Mouse (Mus musculus) bone marrow, adult 2 months (tissue): ENCODE data around the gene Rictor. TPM values are rescaled to one million over a fixed set of nuclear protein-coding genes. Genes with fewer than 3 reads are reported as not detected.
"Not testable (repeated sequence)": the region's sequence is repeated elsewhere in the genome, so short reads cannot be mapped to it uniquely, and the experiment has no call there.

Experiments used
- H3K27ac ChIP-seq: fragments of 200-500 bp; 2 replicates; pipeline ENCODE4 v1.5.1; 2012; ENCODE audit warnings: low read depth, mild to moderate bottlenecking, control low read depth, inconsistent platforms, low read length; ENCODE audit not compliant: control insufficient read depth, poor library complexity, insufficient read depth
- H3K4me1 ChIP-seq: fragments of 200-500 bp; 2 replicates; pipeline ENCODE4 v1.6.1; 2011; ENCODE audit warnings: low read length; ENCODE audit not compliant: control insufficient read depth, insufficient read depth
- H3K4me3 ChIP-seq: fragments of 200-500 bp; replicated peaks from 2 replicates; pipeline ENCODE3; 2011; ENCODE audit warnings: mild to moderate bottlenecking, low read depth, low read length, control low read depth; ENCODE audit not compliant: control insufficient read depth
- CTCF ChIP-seq: fragments of 200-500 bp; IDR thresholded peaks from 2 replicates; pipeline ENCODE4 v1.5.1; 2011; ENCODE audit warnings: low read length, control low read depth; ENCODE audit not compliant: control insufficient read depth, insufficient read depth
- POLR2A ChIP-seq: fragments of 200-500 bp; IDR thresholded peaks from 2 replicates; pipeline ENCODE4 v1.6.1; 2011; ENCODE audit warnings: low read depth, mild to moderate bottlenecking, control low read depth, low read length, borderline replicate concordance; ENCODE audit not compliant: control insufficient read depth
- WGBS: fragments of 180-500 bp; shearing (Covaris S2); methylation state at CpG from one replicate; pipeline ENCODE4 v1.1.7; 2018; 5-methylcytosine and 5-hydroxymethylcytosine counted together
- polyA plus RNA-seq: library from polyadenylated mRNA; stranded (reverse); fragments of >200 nt; gene quantifications from 2 replicates; pipeline ENCODE4 v1.2.4, GENCODE M21; 2011; ENCODE audit warnings: low replicate concordance; ENCODE audit not compliant: missing spikeins, insufficient read depth, insufficient read length

Rictor gene
- polyA plus RNA-seq, 1 experiment, result 5.9 TPM

DNA sequence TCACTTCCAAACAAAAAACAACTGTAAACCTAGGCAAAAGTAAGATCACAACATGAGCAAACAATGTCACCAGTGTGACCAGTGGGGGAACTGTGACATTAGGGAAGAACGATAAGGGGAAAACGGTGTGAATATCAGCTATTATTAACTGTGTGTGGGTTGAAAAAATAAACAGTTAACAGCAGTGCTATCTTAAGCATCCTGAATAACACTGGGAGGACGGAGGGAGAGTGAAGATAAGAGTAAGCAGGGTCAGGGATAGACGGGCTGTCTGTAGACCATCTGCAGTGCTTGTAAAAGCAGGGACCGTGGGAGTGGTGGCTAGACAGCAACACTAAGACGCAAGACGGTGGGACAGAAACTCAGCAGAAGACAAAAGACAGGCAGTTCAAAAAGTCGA is 35.5 kb downstream of the Rictor start:
- no peak overlapping the region for H3K4me3 ChIP-seq
- TF ChIP-seq CTCF, result no peak
- no peak for TF ChIP-seq POLR2A
- H3K27ac ChIP-seq, result no peak overlapping the region; the same call in 1 of the 2 replicates
- H3K4me1 ChIP-seq, result no peaks in the 10 kb centered on the region
- 70% methylated on average over 8 of the region's 8 CpGs for WGBS

GRCm38 (mm10) chr15:6746301-6746983 is 38.3 kb downstream of the Rictor start:
- not testable (repeated sequence) for H3K4me1 ChIP-seq, H3K4me3 ChIP-seq, H3K27ac ChIP-seq
- 91% methylated on average over 8 of the region's 8 CpGs for WGBS

- no peak overlapping the region for H3K4me3 ChIP-seq
- 92% methylated on average over 9 of the region's 9 CpGs for WGBS
- H3K4me1 ChIP-seq, result no peaks in the 10 kb centered on the region; the same call in 1 of the 2 replicates
- H3K27ac ChIP-seq, result no peak overlapping the region
- no peak for TF ChIP-seq CTCF
- no peak for TF ChIP-seq POLR2A
These were observed 38.8 kb downstream of the Rictor start for GRCm38 (mm10) chr15:6747001-6747400.

- 97% methylated on average over 2 of the region's 2 CpGs for WGBS
- H3K4me1 ChIP-seq, result no peaks in the 10 kb centered on the region; the same call in 1 of the 2 replicates
- H3K27ac ChIP-seq, result no peak overlapping the region
- TF ChIP-seq POLR2A, result no peak
- TF ChIP-seq CTCF, result no peak
- H3K4me3 ChIP-seq, result no peak overlapping the region
These were observed 46.2 kb downstream of the Rictor start for GRCm38 (mm10) chr15:6754400-6754799.

- H3K27ac ChIP-seq, result no peak overlapping the region
- 57% methylated on average over 3 of the region's 3 CpGs for WGBS
- TF ChIP-seq CTCF (no peak), POLR2A (no peak)
- no peak overlapping the region for H3K4me3 ChIP-seq
- no peaks in the 10 kb centered on the region for H3K4me1 ChIP-seq
These were observed 64.1 kb downstream of the Rictor start for GRCm38 (mm10) chr15:6772265-6772664.

GRCm38 (mm10) chr15:6786212-6786611 is 78.0 kb downstream of the Rictor start:
- WGBS, result 92% methylated on average over 10 of the region's 10 CpGs
- Histone ChIP-seq H3K27ac (no peak overlapping the region; the same call in 1 of the 2 replicates), H3K4me1 (no peaks in the 10 kb centered on the region; the same call in 1 of the 2 replicates), H3K4me3 (no peak overlapping the region)
- no peak for TF ChIP-seq POLR2A
- no peak for TF ChIP-seq CTCF

DNA sequence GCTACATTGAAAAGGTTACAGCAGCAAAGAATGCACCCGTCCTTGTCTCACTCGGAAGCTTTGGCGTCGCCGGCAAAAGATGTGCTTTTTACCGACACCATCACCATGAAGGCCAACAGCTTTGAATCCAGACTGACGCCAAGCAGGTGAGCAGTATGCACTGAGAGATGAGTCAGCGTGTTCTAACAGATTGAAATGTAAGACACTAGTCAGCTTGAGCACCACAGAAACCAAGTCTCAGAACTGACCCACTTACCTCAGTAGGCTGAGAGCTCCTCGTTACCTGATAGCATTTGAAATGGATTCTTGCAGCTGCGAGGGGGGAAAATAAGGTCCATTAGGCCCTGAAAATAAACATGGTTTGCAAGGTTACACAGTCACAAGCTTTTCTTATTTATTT is 79.1 kb downstream of the Rictor start:
- 95% methylated on average over 10 of the region's 10 CpGs for WGBS

GRCm38 (mm10) chr15:6790011-6790410 is 81.8 kb downstream of the Rictor start:
- TF ChIP-seq POLR2A (no peak), CTCF (no peak)
- Histone ChIP-seq H3K4me1 (no peaks in the 10 kb centered on the region; the same call in 1 of the 2 replicates), H3K27ac (no peak overlapping the region), H3K4me3 (no peak overlapping the region)
- WGBS, result 96% methylated on average over 7 of the region's 7 CpGs

More for the DNA sequence above, 79.1 kb downstream of the Rictor start:
- H3K27ac ChIP-seq, result no peak overlapping the region
- H3K4me1 ChIP-seq, result no peaks in the 10 kb centered on the region; the same call in 1 of the 2 replicates
- no peak overlapping the region for H3K4me3 ChIP-seq
- TF ChIP-seq POLR2A (no peak), CTCF (no peak)

GRCm38 (mm10) chr15:6791648-6792047 is 83.5 kb downstream of the Rictor start:
- H3K4me1 ChIP-seq, result no peaks in the 10 kb centered on the region; the same call in 1 of the 2 replicates
- no peak for TF ChIP-seq CTCF
- no peak for TF ChIP-seq POLR2A
- H3K27ac ChIP-seq, result no peak overlapping the region
- 90% methylated on average over 11 of the region's 11 CpGs for WGBS
- no peak overlapping the region for H3K4me3 ChIP-seq

GRCm38 (mm10) chr15:6792846-6793245 is 84.7 kb downstream of the Rictor start:
- TF ChIP-seq POLR2A (no peak), CTCF (no peak)

DNA sequence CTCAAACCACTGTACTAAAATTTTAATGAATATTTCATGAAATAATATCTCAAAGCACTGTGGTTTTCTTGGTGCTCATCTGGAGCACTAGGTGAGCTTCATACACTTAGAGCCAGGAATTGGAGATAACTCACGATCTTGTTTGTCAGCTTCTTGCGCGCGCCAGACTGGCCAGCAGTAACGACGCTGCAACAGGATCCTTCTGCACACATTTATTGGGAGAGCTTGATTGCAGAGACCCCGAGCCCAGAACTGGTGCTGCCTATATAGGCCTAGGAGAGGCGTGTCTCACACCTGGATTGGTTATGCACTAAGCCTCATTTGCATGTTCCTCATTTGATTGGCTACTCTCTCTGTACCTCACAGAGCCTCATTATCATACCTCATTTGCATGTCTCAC is 93.0 kb downstream of the Rictor start:
- 94% methylated on average over 8 of the region's 8 CpGs for WGBS

More at GRCm38 (mm10) chr15:6792846-6793245, 84.7 kb downstream of the Rictor start:
- H3K27ac ChIP-seq, result no peak overlapping the region
- H3K4me3 ChIP-seq, result no peak overlapping the region
- 95% methylated on average over 7 of the region's 7 CpGs for WGBS
- H3K4me1 ChIP-seq, result no peaks in the 10 kb centered on the region

More for the DNA sequence above, 93.0 kb downstream of the Rictor start:
- not testable (repeated sequence) for H3K27ac ChIP-seq, H3K4me1 ChIP-seq, H3K4me3 ChIP-seq
